Mouse (Mus musculus) intestine, embryonic 14.5 days (tissue): ENCODE measurements around the gene Alox5ap. TPM values are rescaled to one million over a fixed set of nuclear protein-coding genes. Genes with fewer than 3 reads are reported as not detected.

Experiments used
- ATAC-seq: fragments of 200-750 bp; cut with Nextera tagmentation; replicated peaks from 2 replicates; pipeline ENCODE4 v1.8.0; 2017; ENCODE audit warnings: low read depth, moderate number of reproducible peaks, moderate TSS enrichment, moderate library complexity; ENCODE audit not compliant: low FRiP score, low TSS enrichment
- DNase-seq: peaks from one replicate; pipeline ENCODE4 v3.0.0-alpha.2; 2018; ENCODE audit warnings: low spot score
- H3K27ac ChIP-seq: fragments of 300-500 bp; sonication (generic); 2 replicates; pipeline ENCODE4 v1.5.1; 2014; ENCODE audit warnings: low read depth, mild to moderate bottlenecking, control low read depth
- H3K27me3 ChIP-seq: fragments of 300-500 bp; sonication (generic); replicated peaks from 2 replicates; pipeline ENCODE4 v1.6.1; 2014; ENCODE audit warnings: low read length, control low read depth; ENCODE audit not compliant: control insufficient read depth, insufficient read depth
- H3K36me3 ChIP-seq: fragments of 300-500 bp; sonication (generic); 2 replicates; pipeline ENCODE4 v1.6.1; 2014; ENCODE audit warnings: low read length, control low read depth; ENCODE audit not compliant: control insufficient read depth, insufficient read depth
- H3K4me1 ChIP-seq: fragments of 300-500 bp; sonication (generic); replicated peaks from 2 replicates; pipeline ENCODE4 v1.6.1; 2014; ENCODE audit warnings: low read length, control low read depth, mixed read lengths; ENCODE audit not compliant: control insufficient read depth, insufficient read depth
- H3K4me2 ChIP-seq: fragments of 300-500 bp; sonication (generic); 2 replicates; pipeline ENCODE4 v1.6.1; 2014; ENCODE audit warnings: low read length
- H3K4me3 ChIP-seq: fragments of 300-500 bp; sonication (generic); 2 replicates; pipeline ENCODE4 v1.5.1; 2014; ENCODE audit warnings: low read depth, low read length, control low read depth, mixed read lengths
- H3K9ac ChIP-seq: fragments of 300-500 bp; sonication (generic); 2 replicates; pipeline ENCODE4 v1.6.1; 2014; ENCODE audit warnings: mild to moderate bottlenecking, low read length
- H3K9me3 ChIP-seq: fragments of 300-500 bp; sonication (generic); 2 replicates; pipeline ENCODE4 v1.6.1; 2016; ENCODE audit warnings: low read length, control low read depth; ENCODE audit not compliant: control insufficient read depth
- WGBS: fragments of 180-500 bp; shearing (Covaris S2); extraction: QIAGEN DNeasy Blood & Tissue Kit; methylation state at CpG from one replicate; pipeline ENCODE4 v1.1.7; 2014; 5-methylcytosine and 5-hydroxymethylcytosine counted together
- polyA plus RNA-seq: library from polyadenylated mRNA; unstranded; fragments of >200 nt; fragmentation: Nextera tagmentation; extraction: Ambion mirVana; gene quantifications from 2 replicates; pipeline ENCODE4 v1.2.1, GENCODE M21; 2014

Gene Alox5ap
- polyA plus RNA-seq, 1 experiment from 2014 or later, result 10.4 TPM

DNA sequence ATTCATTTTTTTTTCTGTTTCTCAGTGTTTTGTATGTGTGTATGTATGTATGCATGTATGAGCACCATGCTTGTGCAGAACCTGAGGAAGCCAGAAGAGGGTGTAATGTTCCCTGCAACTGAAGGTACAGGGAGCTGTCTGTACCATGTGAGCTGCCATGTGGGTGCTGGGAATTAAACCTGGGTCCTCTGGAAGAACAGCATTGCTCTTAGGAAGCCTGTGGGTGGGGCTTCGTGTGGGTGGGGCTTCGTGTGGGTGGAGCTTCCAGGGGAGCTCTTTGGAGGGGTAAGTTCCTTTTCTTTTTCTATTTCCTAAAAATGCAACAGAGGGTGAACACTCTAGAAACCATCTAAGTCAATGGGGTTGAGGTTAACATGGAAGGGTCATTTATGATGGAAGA, 11.1 kb upstream of the Alox5ap start:
- 58% methylated on average over 2 of the region's 2 CpGs for WGBS
- Histone ChIP-seq H3K36me3 (no peaks in the 10 kb centered on the region), H3K4me3 (no peak overlapping the region), H3K27ac (no peak overlapping the region), H3K4me1 (no peaks in the 10 kb centered on the region), H3K4me2 (no peak overlapping the region), H3K9ac (no peak overlapping the region), H3K27me3 (no peaks in the 10 kb centered on the region), H3K9me3 (no peaks in the 10 kb centered on the region)
- no peak for ATAC-seq
- DNase-seq, result no peak

- DNase-seq (no peak), ATAC-seq (no peak)
- no peaks in the 10 kb centered on the region for H3K4me1 ChIP-seq
- H3K9me3 ChIP-seq, result no peaks in the 10 kb centered on the region
- no peak overlapping the region for H3K4me3 ChIP-seq
- no peaks in the 10 kb centered on the region for H3K36me3 ChIP-seq
- H3K4me2 ChIP-seq, result no peak overlapping the region
- H3K27ac ChIP-seq, result no peak overlapping the region
- WGBS, result 77% methylated on average over 2 of the region's 2 CpGs
- H3K9ac ChIP-seq, result no peak overlapping the region
- no peaks in the 10 kb centered on the region for H3K27me3 ChIP-seq
Observed at GRCm38 (mm10) chr5:149255522-149255921, 9.0 kb upstream of the Alox5ap start.

- Histone ChIP-seq H3K9me3 (no peaks in the 10 kb centered on the region), H3K4me3 (no peak overlapping the region), H3K4me2 (no peak overlapping the region), H3K27me3 (no peaks in the 10 kb centered on the region), H3K36me3 (no peaks in the 10 kb centered on the region), H3K27ac (no peak overlapping the region), H3K9ac (no peak overlapping the region), H3K4me1 (no peaks in the 10 kb centered on the region)
- WGBS, result 57% methylated on average over 14 of the region's 14 CpGs
- DNase-seq (no peak), ATAC-seq (no peak)
Observed at GRCm38 (mm10) chr5:149257518-149258281, 6.9 kb upstream of the Alox5ap start.

GRCm38 (mm10) chr5:149259093-149259492, 5.5 kb upstream of the Alox5ap start:
- Histone ChIP-seq H3K9ac (no peak overlapping the region), H3K4me3 (no peak overlapping the region), H3K27me3 (no peaks in the 10 kb centered on the region), H3K27ac (0 out of 2 replicates have a peak overlapping the region, but pooled peaks have one; percentile 0), H3K4me2 (peak overlapping the region; percentile 33), H3K4me1 (no peaks in the 10 kb centered on the region), H3K9me3 (no peaks in the 10 kb centered on the region), H3K36me3 (no peaks in the 10 kb centered on the region)
- WGBS, result 21% methylated on average over 16 of the region's 16 CpGs
- ATAC-seq (0 out of 2 replicates have a peak, but pooled peaks have one; percentile 47), DNase-seq (peak; percentile 59)

GRCm38 (mm10) chr5:149261449-149261848, 3.1 kb upstream of the Alox5ap start:
- no peak overlapping the region for H3K27ac ChIP-seq
- no peaks in the 10 kb centered on the region for H3K9me3 ChIP-seq
- no peak overlapping the region for H3K4me3 ChIP-seq
- no peaks in the 10 kb centered on the region for H3K27me3 ChIP-seq
- no peak for DNase-seq
- H3K36me3 ChIP-seq, result no peaks in the 10 kb centered on the region
- 71% methylated on average over 7 of the region's 7 CpGs for WGBS
- no peaks in the 10 kb centered on the region for H3K4me1 ChIP-seq
- H3K9ac ChIP-seq, result no peak overlapping the region
- no peak overlapping the region for H3K4me2 ChIP-seq
- no peak for ATAC-seq

GRCm38 (mm10) chr5:149261866-149262265, 2.7 kb upstream of the Alox5ap start:
- Histone ChIP-seq H3K9me3 (no peaks in the 10 kb centered on the region), H3K4me2 (no peak overlapping the region), H3K4me3 (no peak overlapping the region), H3K27me3 (no peaks in the 10 kb centered on the region), H3K27ac (no peak overlapping the region), H3K4me1 (no peaks in the 10 kb centered on the region), H3K9ac (no peak overlapping the region), H3K36me3 (no peaks in the 10 kb centered on the region)
- 69% methylated on average over 6 of the region's 6 CpGs for WGBS
- ATAC-seq, result no peak
- no peak for DNase-seq

DNA sequence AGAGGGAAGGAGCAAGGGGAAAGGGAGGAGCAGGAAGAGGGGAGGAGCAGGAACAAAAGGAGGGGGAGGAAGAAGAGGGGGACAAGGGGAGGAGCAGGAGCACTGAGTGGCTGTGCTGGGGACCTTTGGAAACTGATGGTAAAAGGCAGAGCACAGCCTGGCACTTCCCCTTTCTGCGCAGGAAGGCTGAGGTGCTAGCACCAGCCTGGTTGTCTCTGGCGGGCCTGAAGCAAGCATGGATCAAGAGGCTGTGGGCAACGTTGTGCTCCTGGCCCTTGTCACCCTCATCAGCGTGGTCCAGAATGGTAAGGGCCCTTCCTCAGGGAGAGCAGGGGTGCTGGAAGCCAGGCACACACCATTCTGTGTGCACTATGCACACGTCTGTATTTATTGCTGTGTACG, 312 bp downstream of the Alox5ap start:
- no peak overlapping the region for H3K9ac ChIP-seq
- H3K4me2 ChIP-seq, result no peak overlapping the region
- no peaks in the 10 kb centered on the region for H3K27me3 ChIP-seq
- DNase-seq (no peak), ATAC-seq (no peak)
- H3K9me3 ChIP-seq, result no peaks in the 10 kb centered on the region
- H3K36me3 ChIP-seq, result no peaks in the 10 kb centered on the region
- H3K4me1 ChIP-seq, result no peaks in the 10 kb centered on the region
- 56% methylated on average over 6 of the region's 6 CpGs for WGBS
- H3K27ac ChIP-seq, result no peak overlapping the region
- no peak overlapping the region for H3K4me3 ChIP-seq

GRCm38 (mm10) chr5:149266761-149267221, 2.2 kb downstream of the Alox5ap start:
- H3K9ac ChIP-seq, result no peak overlapping the region
- H3K4me2 ChIP-seq, result no peak overlapping the region
- no peaks in the 10 kb centered on the region for H3K27me3 ChIP-seq
- WGBS, result 77% methylated on average over 8 of the region's 8 CpGs
- DNase-seq (no peak), ATAC-seq (no peak)
- H3K9me3 ChIP-seq, result no peaks in the 10 kb centered on the region
- H3K27ac ChIP-seq, result no peak overlapping the region
- no peaks in the 10 kb centered on the region for H3K36me3 ChIP-seq
- no peak overlapping the region for H3K4me3 ChIP-seq
- no peaks in the 10 kb centered on the region for H3K4me1 ChIP-seq

GRCm38 (mm10) chr5:149267493-149267892, 2.9 kb downstream of the Alox5ap start:
- no peak for ATAC-seq
- H3K9ac ChIP-seq, result no peak overlapping the region
- 68% methylated on average over 4 of the region's 4 CpGs for WGBS

More at GRCm38 (mm10) chr5:149267493-149267892, 2.9 kb downstream of the Alox5ap start:
- H3K4me1 ChIP-seq, result no peaks in the 10 kb centered on the region
- no peak overlapping the region for H3K27ac ChIP-seq
- H3K4me3 ChIP-seq, result no peak overlapping the region
- DNase-seq, result no peak
- H3K27me3 ChIP-seq, result no peaks in the 10 kb centered on the region
- no peak overlapping the region for H3K4me2 ChIP-seq
- no peaks in the 10 kb centered on the region for H3K36me3 ChIP-seq
- H3K9me3 ChIP-seq, result no peaks in the 10 kb centered on the region
